Mouse (Mus musculus): Measurements from ENCODE around the gene Epb41l2. TPM values are rescaled to one million over a fixed set of nuclear protein-coding genes. Genes with fewer than 3 reads are reported as not detected.
A peak's percentile ranks its signal among the peaks of the same experiment; 100 is the strongest.

Gene Epb41l2
- polyA plus RNA-seq, 1 experiment from 2014 or later, result 66.8 TPM

DNA sequence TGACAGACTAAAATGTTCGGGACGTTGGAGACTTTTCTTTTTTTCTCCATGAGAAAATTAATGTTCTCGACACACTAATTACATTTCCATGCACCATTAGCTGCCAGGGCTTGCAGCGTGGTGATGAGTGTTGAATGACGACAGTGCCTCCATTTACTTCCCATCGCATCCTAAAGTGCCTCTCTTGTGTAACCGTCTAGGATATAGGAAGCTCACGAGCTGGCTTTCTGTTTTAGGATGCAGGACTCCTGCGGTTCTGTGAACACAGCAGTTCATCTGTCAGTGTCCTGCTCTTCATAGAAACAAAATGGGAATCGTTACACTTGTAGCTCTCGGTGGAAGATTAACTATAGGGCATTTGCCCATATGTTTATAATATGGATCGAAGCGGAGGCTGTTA, 171.7 kb downstream of the Epb41l2 start:
- ATAC-seq (replicated peaks; ENCODE audit: insufficient number of reproducible peaks, low FRiP score, low TSS enrichment, low read depth) (no peak), DNase-seq (ENCODE audit: low spot score) (no peak)
- Histone ChIP-seq H3K27ac (replicated peaks; ENCODE audit: low read depth, low read length) (no peak overlapping the region), H3K9ac (replicated peaks; ENCODE audit: low read length) (no peak overlapping the region), H3K4me1 (ENCODE audit: control insufficient read depth, insufficient read depth, low read length) (no peaks in the 10 kb centered on the region), H3K27me3 (ENCODE audit: control insufficient read depth, insufficient read depth, low read length) (no peaks in the 10 kb centered on the region), H3K36me3 (replicated peaks; ENCODE audit: control insufficient read depth, insufficient read depth, low read depth, low read length) (no peaks in the 10 kb centered on the region), H3K9me3 (replicated peaks; ENCODE audit: control insufficient read depth, low read length) (no peaks in the 10 kb centered on the region), H3K4me2 (ENCODE audit: low read depth, low read length) (no peak overlapping the region), H3K4me3 (ENCODE audit: low read depth, low read length) (no peak overlapping the region)
- WGBS, result 82% methylated on average over 13 of the region's 13 CpGs

DNA sequence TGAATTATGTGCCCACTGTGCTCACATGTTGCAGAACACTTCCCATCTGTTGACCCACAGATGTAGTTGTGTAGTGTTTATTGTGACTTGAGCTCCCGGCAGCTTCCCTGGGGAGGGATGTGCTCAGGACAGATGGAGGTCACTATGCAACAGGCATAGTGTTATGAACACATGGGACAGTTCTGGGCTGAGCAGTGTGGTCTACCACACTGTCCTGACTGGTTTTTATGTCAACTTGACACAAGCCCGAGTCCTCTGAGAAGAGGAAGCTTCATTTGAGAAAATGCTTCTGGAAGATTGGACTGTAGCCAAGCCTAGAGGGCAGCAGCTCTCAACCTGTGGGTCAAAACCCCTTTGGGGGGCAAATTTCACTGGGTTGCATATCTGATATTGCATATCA, 173.5 kb downstream of the Epb41l2 start:
- H3K9ac ChIP-seq (replicated peaks; ENCODE audit: low read length), result no peak overlapping the region
- no peak overlapping the region for H3K4me2 ChIP-seq (ENCODE audit: low read depth, low read length)
- WGBS, result 76% methylated on average over 2 of the region's 2 CpGs
- no peaks in the 10 kb centered on the region for H3K36me3 ChIP-seq (replicated peaks; ENCODE audit: control insufficient read depth, insufficient read depth, low read depth, low read length)
- H3K4me1 ChIP-seq (ENCODE audit: control insufficient read depth, insufficient read depth, low read length), result no peaks in the 10 kb centered on the region
- DNase-seq (ENCODE audit: low spot score), result no peak
- ATAC-seq (replicated peaks; ENCODE audit: insufficient number of reproducible peaks, low FRiP score, low TSS enrichment, low read depth), result no peak
- H3K9me3 ChIP-seq (replicated peaks; ENCODE audit: control insufficient read depth, low read length), result no peaks in the 10 kb centered on the region
- H3K4me3 ChIP-seq (ENCODE audit: low read depth, low read length), result no peak overlapping the region
- H3K27ac ChIP-seq (replicated peaks; ENCODE audit: low read depth, low read length), result no peak overlapping the region
- no peaks in the 10 kb centered on the region for H3K27me3 ChIP-seq (ENCODE audit: control insufficient read depth, insufficient read depth, low read length)

DNA sequence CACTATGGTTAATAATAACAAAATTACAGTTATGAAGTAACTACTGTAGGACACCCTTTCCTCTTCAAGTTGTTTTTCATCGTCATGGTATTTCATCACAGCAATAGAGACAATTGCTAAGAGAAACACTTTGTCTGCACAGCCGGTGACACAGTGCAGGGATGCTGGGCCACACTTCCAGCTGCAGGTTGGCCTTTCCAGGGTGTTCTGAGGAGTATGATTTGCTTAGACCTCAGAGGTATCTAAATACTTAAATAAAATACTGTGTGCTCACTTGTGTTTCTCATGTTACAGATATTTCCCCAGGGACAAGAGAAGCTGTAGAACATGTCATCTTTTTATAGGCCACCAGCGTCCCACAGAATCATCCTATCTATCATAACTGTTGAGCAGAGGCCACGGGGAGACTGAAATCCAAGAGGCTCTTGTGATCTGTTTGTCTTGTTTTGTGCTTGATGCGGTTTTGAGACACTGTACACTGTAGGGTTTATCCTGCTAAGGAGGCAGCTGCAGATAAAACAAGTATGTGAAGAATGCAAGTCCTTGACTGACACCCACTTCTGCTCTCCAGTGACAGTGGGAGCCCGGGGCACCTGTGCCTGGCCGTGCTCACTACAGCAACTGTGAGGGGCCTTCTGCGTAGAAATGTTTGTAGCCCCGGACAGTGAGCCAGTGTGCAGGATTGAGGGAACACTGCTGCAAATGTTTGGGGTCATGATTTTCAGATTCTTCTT, 174.1 kb downstream of the Epb41l2 start:
- 79% methylated on average over 9 of the region's 9 CpGs for WGBS
- H3K9ac ChIP-seq (replicated peaks; ENCODE audit: low read length), result no peak overlapping the region
- no peaks in the 10 kb centered on the region for H3K27me3 ChIP-seq (ENCODE audit: control insufficient read depth, insufficient read depth, low read length)
- no peak overlapping the region for H3K4me3 ChIP-seq (ENCODE audit: low read depth, low read length)
- no peaks in the 10 kb centered on the region for H3K4me1 ChIP-seq (ENCODE audit: control insufficient read depth, insufficient read depth, low read length)
- H3K36me3 ChIP-seq (replicated peaks; ENCODE audit: control insufficient read depth, insufficient read depth, low read depth, low read length), result no peaks in the 10 kb centered on the region
- ATAC-seq (replicated peaks; ENCODE audit: insufficient number of reproducible peaks, low FRiP score, low TSS enrichment, low read depth) (no peak), DNase-seq (ENCODE audit: low spot score) (no peak)
- H3K27ac ChIP-seq (replicated peaks; ENCODE audit: low read depth, low read length), result no peak overlapping the region
- H3K4me2 ChIP-seq (ENCODE audit: low read depth, low read length), result no peak overlapping the region
- H3K9me3 ChIP-seq (replicated peaks; ENCODE audit: control insufficient read depth, low read length), result no peaks in the 10 kb centered on the region

DNA sequence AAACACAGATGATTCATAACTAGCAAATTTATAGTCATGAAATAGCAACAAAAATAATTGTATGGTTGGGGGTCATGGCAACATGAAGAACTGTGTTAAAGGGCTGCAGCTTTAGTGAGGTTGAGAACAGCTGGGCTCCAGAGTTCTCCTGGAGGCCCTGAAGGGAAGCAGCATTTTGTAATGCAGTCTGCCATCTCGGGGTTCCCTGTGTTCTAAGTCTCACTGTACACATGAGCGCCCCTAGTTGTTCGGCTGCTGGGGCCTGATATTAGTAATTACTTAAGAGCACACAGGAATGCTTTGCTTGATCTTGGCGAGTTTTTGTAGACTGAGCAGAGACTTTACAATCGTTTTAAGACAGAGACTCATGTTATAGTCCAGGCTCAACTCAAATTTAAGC, 174.9 kb downstream of the Epb41l2 start:
- H3K9me3 ChIP-seq (replicated peaks; ENCODE audit: control insufficient read depth, low read length), result no peaks in the 10 kb centered on the region
- WGBS, result 78% methylated on average over 5 of the region's 5 CpGs
- ATAC-seq (replicated peaks; ENCODE audit: insufficient number of reproducible peaks, low FRiP score, low TSS enrichment, low read depth), result no peak
- no peak overlapping the region for H3K4me2 ChIP-seq (ENCODE audit: low read depth, low read length)
- no peaks in the 10 kb centered on the region for H3K36me3 ChIP-seq (replicated peaks; ENCODE audit: control insufficient read depth, insufficient read depth, low read depth, low read length)
- no peaks in the 10 kb centered on the region for H3K4me1 ChIP-seq (ENCODE audit: control insufficient read depth, insufficient read depth, low read length)
- H3K27ac ChIP-seq (replicated peaks; ENCODE audit: low read depth, low read length), result no peak overlapping the region
- no peaks in the 10 kb centered on the region for H3K27me3 ChIP-seq (ENCODE audit: control insufficient read depth, insufficient read depth, low read length)
- no peak for DNase-seq (ENCODE audit: low spot score)
- no peak overlapping the region for H3K4me3 ChIP-seq (ENCODE audit: low read depth, low read length)
- no peak overlapping the region for H3K9ac ChIP-seq (replicated peaks; ENCODE audit: low read length)

DNA sequence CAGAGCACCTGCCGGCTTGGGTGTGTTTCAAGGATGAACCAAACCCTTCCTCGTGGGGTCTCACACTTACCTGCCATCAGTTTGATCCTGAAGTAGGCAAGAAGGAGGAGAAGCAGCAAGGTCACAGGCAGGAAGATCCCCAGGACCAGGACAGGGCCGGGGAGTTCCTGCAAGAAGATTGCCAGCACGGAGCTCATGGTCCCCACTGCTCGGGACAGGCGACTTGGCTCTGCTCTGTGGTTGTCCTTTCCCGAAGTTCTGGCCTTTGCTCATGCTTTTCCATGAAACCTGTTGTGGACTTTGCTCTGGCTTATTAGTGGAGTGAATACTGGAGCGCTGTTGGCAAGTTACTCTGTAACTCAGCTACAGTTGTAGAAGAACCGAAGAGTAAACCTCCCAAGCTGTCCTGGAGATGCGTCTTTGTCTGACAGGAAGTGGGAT, 176.3 kb downstream of the Epb41l2 start, which contains the start of gene Smlr1:
TSS of gene Smlr1 (minus strand) at position 377 of the 441 bp plus-strand sequence.
- Histone ChIP-seq H3K27ac (replicated peaks; ENCODE audit: low read depth, low read length) (no peak within 1 kb of the TSS), H3K4me1 (ENCODE audit: control insufficient read depth, insufficient read depth, low read length) (no peaks in the 10 kb centered on the region), H3K27me3 (ENCODE audit: control insufficient read depth, insufficient read depth, low read length) (no peaks in the 10 kb centered on the region), H3K9me3 (replicated peaks; ENCODE audit: control insufficient read depth, low read length) (no peaks in the 10 kb centered on the region), H3K36me3 (replicated peaks; ENCODE audit: control insufficient read depth, insufficient read depth, low read depth, low read length) (no peaks in the 10 kb centered on the region), H3K9ac (replicated peaks; ENCODE audit: low read length) (no peak within 1 kb of the TSS), H3K4me3 (ENCODE audit: low read depth, low read length) (no peak within 1 kb of the TSS), H3K4me2 (ENCODE audit: low read depth, low read length) (no peak within 1 kb of the TSS)
- ATAC-seq (replicated peaks; ENCODE audit: insufficient number of reproducible peaks, low FRiP score, low TSS enrichment, low read depth) (no peak), DNase-seq (ENCODE audit: low spot score) (no peak)
- 92% methylated on average over 10 of the region's 10 CpGs for WGBS

DNA sequence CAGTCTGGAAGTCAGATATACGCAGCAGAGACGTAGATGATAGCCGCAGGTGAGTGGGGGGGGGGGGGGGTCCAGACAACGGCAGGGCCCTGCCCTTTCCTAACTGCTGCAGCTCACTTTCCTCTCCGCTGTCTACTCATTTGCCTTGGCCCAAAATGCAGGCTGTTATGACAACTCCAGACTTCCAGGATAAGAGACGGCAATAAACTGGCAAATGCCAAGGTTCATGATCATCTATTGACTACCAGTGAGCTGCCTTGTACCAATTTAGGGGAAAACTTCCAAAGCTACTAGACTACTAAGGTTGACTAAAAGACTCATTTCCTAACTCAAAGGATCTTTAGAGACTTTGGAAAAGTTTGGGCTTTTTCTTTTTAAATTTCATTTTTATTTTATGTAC, 177.0 kb downstream of the Epb41l2 start:
- no peaks in the 10 kb centered on the region for H3K9me3 ChIP-seq (replicated peaks; ENCODE audit: control insufficient read depth, low read length)
- H3K36me3 ChIP-seq (replicated peaks; ENCODE audit: control insufficient read depth, insufficient read depth, low read depth, low read length), result no peaks in the 10 kb centered on the region
- H3K4me3 ChIP-seq (ENCODE audit: low read depth, low read length), result no peak overlapping the region
- no peaks in the 10 kb centered on the region for H3K27me3 ChIP-seq (ENCODE audit: control insufficient read depth, insufficient read depth, low read length)
- H3K4me1 ChIP-seq (ENCODE audit: control insufficient read depth, insufficient read depth, low read length), result no peaks in the 10 kb centered on the region
- no peak for DNase-seq (ENCODE audit: low spot score)
- H3K27ac ChIP-seq (replicated peaks; ENCODE audit: low read depth, low read length), result no peak overlapping the region
- no peak for ATAC-seq (replicated peaks; ENCODE audit: insufficient number of reproducible peaks, low FRiP score, low TSS enrichment, low read depth)
- no peak overlapping the region for H3K9ac ChIP-seq (replicated peaks; ENCODE audit: low read length)
- H3K4me2 ChIP-seq (ENCODE audit: low read depth, low read length), result no peak overlapping the region
- 87% methylated on average over 6 of the region's 6 CpGs for WGBS

DNA sequence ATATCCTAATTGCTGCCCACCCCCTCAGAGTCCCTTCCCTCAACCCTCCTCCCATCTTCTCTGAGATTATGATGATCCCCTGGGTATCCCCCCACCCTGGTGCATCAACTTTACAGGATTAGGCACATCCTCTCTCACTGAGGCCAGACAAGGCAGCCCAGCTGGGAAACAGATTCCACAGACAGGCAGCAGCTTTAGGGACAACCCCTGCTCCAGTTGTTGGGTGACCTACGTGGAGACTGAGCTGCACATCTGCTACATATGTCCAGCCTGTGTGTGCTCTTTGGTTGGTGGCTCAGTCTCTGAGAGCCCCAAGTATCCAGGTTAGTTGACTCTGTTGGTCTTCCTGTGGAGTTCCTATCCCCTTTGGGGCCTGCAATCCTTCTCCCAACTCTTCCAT, 179.1 kb downstream of the Epb41l2 start:
- Histone ChIP-seq H3K36me3 (replicated peaks; ENCODE audit: control insufficient read depth, insufficient read depth, low read depth, low read length) (no peaks in the 10 kb centered on the region), H3K9me3 (replicated peaks; ENCODE audit: control insufficient read depth, low read length) (no peaks in the 10 kb centered on the region), H3K4me2 (ENCODE audit: low read depth, low read length) (no peak overlapping the region), H3K4me3 (ENCODE audit: low read depth, low read length) (no peak overlapping the region), H3K27ac (replicated peaks; ENCODE audit: low read depth, low read length) (no peak overlapping the region), H3K27me3 (ENCODE audit: control insufficient read depth, insufficient read depth, low read length) (no peaks in the 10 kb centered on the region), H3K4me1 (ENCODE audit: control insufficient read depth, insufficient read depth, low read length) (no peaks in the 10 kb centered on the region), H3K9ac (replicated peaks; ENCODE audit: low read length) (no peak overlapping the region)
- WGBS, result 73% methylated on average over 1 of the region's 1 CpGs
- DNase-seq (ENCODE audit: low spot score) (no peak), ATAC-seq (replicated peaks; ENCODE audit: insufficient number of reproducible peaks, low FRiP score, low TSS enrichment, low read depth) (no peak)

DNA sequence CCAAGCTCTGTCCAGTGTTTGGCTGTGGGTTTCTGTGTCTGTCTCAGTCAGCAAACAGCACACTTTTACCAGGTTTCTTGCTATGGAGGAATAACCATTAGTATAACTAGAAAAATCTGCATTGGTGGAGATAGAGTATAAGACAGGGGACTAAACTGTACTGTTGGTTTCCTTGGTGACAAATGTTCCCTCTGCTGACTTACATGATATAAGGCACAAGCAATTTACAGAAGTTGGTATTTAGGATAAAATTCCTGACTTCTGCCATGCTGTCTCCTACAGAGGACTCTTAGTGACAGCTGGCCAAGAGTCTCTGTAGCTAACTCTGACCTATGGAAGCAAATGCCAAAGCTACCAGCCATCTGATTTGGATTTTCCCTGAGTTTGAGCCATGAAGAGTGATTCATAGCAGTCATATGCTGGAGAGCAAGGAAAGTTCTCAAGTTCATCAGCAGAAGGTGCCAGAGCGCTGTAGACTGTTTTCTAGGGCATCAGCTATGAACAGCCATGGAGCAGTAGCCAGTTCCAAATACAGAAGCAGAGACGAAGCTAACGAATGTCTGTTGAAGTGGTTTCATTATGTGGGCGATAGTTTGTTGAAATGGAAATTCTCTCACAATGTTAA, 179.7 kb downstream of the Epb41l2 start:
- H3K27ac ChIP-seq (replicated peaks; ENCODE audit: low read depth, low read length), result no peak overlapping the region
- ATAC-seq (replicated peaks; ENCODE audit: insufficient number of reproducible peaks, low FRiP score, low TSS enrichment, low read depth), result no peak
- no peaks in the 10 kb centered on the region for H3K36me3 ChIP-seq (replicated peaks; ENCODE audit: control insufficient read depth, insufficient read depth, low read depth, low read length)
- H3K27me3 ChIP-seq (ENCODE audit: control insufficient read depth, insufficient read depth, low read length), result no peaks in the 10 kb centered on the region
- WGBS, result 68% methylated on average over 4 of the region's 4 CpGs
- H3K4me3 ChIP-seq (ENCODE audit: low read depth, low read length), result no peak overlapping the region
- H3K9ac ChIP-seq (replicated peaks; ENCODE audit: low read length), result no peak overlapping the region
- H3K4me2 ChIP-seq (ENCODE audit: low read depth, low read length), result no peak overlapping the region
- no peaks in the 10 kb centered on the region for H3K9me3 ChIP-seq (replicated peaks; ENCODE audit: control insufficient read depth, low read length)
- no peaks in the 10 kb centered on the region for H3K4me1 ChIP-seq (ENCODE audit: control insufficient read depth, insufficient read depth, low read length)
- peak; percentile 14 for DNase-seq (ENCODE audit: low spot score)
